In genomic region chr6:133875906-133876462, GRCm38 (mm10) we compare ENCODE assay signal across 9 mouse cellular contexts. TPM values are rescaled to one million over a fixed set of nuclear protein-coding genes. Genes with fewer than 3 reads are reported as not detected.
DNase-seq lines count a peak whose midpoint lies in the region; ATAC-seq and TF ChIP-seq lines count a peak whose summit lies in the region.
"Had no signal": no experiment of that assay in that cellular context is flagged by ENCODE, and none has a peak within 500 bp of the region (broad histone marks: within the 10 kb centered on the region; RNA-seq: fewer than 3 reads in every experiment).

No protein-coding gene starts in this region.

- no peaks in the 10 kb centered on the region for H3K4me1 ChIP-seq in heart, postnatal 0 days (ENCODE audit: control insufficient read depth, insufficient read depth)
- no peaks in the 10 kb centered on the region for H3K4me1 ChIP-seq in heart, embryonic 12.5 days (replicated peaks)
- peaks cover 0 to 2% of the 10 kb centered on the region in 2 experiments; a peak in 1 of 4 replicates for H3K4me1 ChIP-seq in CH12.LX (ENCODE audit: control insufficient read depth in 1 of 2, insufficient read depth in 2 of 2)
- H3K4me1 ChIP-seq in neural tube, embryonic 12.5 days, result no peaks in the 10 kb centered on the region
- H3K4me1 ChIP-seq: lung, embryonic 15.5 days had no signal

- H3K4me2 ChIP-seq in heart, postnatal 0 days (ENCODE audit: low read depth, low read length), result no peak overlapping the region
- H3K4me2 ChIP-seq in heart, embryonic 12.5 days, result no peak overlapping the region
- peak overlapping the region; percentile 74; the same call in 1 of the 2 replicates for H3K4me2 ChIP-seq in CH12.LX (ENCODE audit: insufficient read depth, low read depth, poor library complexity, severe bottlenecking)
- no peak overlapping the region for H3K4me2 ChIP-seq in neural tube, embryonic 12.5 days (replicated peaks)
- H3K4me2 ChIP-seq: lung, embryonic 15.5 days had no signal

- H3K27ac ChIP-seq in heart, postnatal 0 days (ENCODE audit: low read depth), result no peak overlapping the region
- no peak overlapping the region for H3K27ac ChIP-seq in heart, embryonic 12.5 days (ENCODE audit: poor library complexity, severe bottlenecking)
- H3K27ac ChIP-seq in CH12.LX (ENCODE audit: insufficient read depth, low read depth), result no peak overlapping the region
- H3K27ac ChIP-seq in neural tube, embryonic 12.5 days, result no peak overlapping the region
- H3K27ac ChIP-seq: lung, embryonic 15.5 days had no signal

- in situ Hi-C loops in CH12.LX (cut with MboI; ENCODE audit: low pct_ligation_motif_present, low pct_unique_long_range_greater_than_20kb, low sequenced_read_pairs), result no loop called here

- no peaks in the 10 kb centered on the region for H3K9me3 ChIP-seq in heart, postnatal 0 days (replicated peaks; ENCODE audit: control insufficient read depth, low read length)
- no peaks in the 10 kb centered on the region for H3K9me3 ChIP-seq in heart, embryonic 12.5 days (replicated peaks)
- H3K9me3 ChIP-seq in CH12.LX (replicated peaks; ENCODE audit: low read length), result no peaks in the 10 kb centered on the region
- no peaks in the 10 kb centered on the region for H3K9me3 ChIP-seq in neural tube, embryonic 12.5 days
- H3K9me3 ChIP-seq: lung, embryonic 15.5 days had no signal

- TF ChIP-seq EP300 in heart, postnatal 0 days (IDR thresholded peaks at IDR 0.05; ENCODE audit: low read depth), result no peak
- no peak for TF ChIP-seq EP300 in CH12.LX (IDR thresholded peaks at IDR 0.05; ENCODE audit: low read length)

- no peak for ATAC-seq in heart, postnatal 0 days (ENCODE audit: insufficient read depth, low read depth)
- no peak for ATAC-seq in heart, embryonic 12.5 days (ENCODE audit: insufficient number of reproducible peaks, low FRiP score)
- peak; percentile 36; the same call in 1 of the 2 replicates for ATAC-seq in neural tube, embryonic 12.5 days (ENCODE audit: low FRiP score, low read depth)
- ATAC-seq in erythroid progenitor cell, adult 5-6 weeks (replicated peaks; ENCODE audit: low FRiP score, poor library complexity, severe bottlenecking), result no peak

- no peaks in the 10 kb centered on the region for H3K36me3 ChIP-seq in heart, postnatal 0 days (replicated peaks; ENCODE audit: control insufficient read depth, insufficient read depth, low read length)
- no peaks in the 10 kb centered on the region for H3K36me3 ChIP-seq in heart, embryonic 12.5 days
- H3K36me3 ChIP-seq in CH12.LX (replicated peaks in 1 of 2; ENCODE audit: control insufficient read depth in 1 of 2, insufficient read depth in 1 of 2, low read length in 1 of 2), result no peaks in the 10 kb centered on the region
- no peaks in the 10 kb centered on the region for H3K36me3 ChIP-seq in neural tube, embryonic 12.5 days
- H3K36me3 ChIP-seq: lung, embryonic 15.5 days had no signal

- intact Hi-C loops in left cerebral cortex, postnatal 4 days (cut with DNase I), result no loop called here

- dilution Hi-C loops in CH12.LX (cut with MboI; ENCODE audit: extremely low pct_ligation_motif_present, extremely low pct_unique_long_range_greater_than_20kb, low sequenced_read_pairs), result no loop called here

- peak; percentile 87 for TF ChIP-seq RAD21 in CH12.LX (IDR thresholded peaks at IDR 0.05; ENCODE audit: low read depth, low read length)

- H3K79me2 ChIP-seq in CH12.LX (replicated peaks; ENCODE audit: control insufficient read depth, extremely low read depth, insufficient read depth, poor library complexity, severe bottlenecking), result no peaks in the 10 kb centered on the region

- H3K27me3 ChIP-seq in heart, postnatal 0 days (ENCODE audit: control insufficient read depth, insufficient read depth, low read length), result no peaks in the 10 kb centered on the region
- H3K27me3 ChIP-seq in heart, embryonic 12.5 days (replicated peaks), result no peaks in the 10 kb centered on the region; the same call in 1 of the 2 replicates
- H3K27me3 ChIP-seq in CH12.LX (replicated peaks), result peaks cover 46% of the 10 kb centered on the region
- H3K27me3 ChIP-seq in neural tube, embryonic 12.5 days (replicated peaks), result no peaks in the 10 kb centered on the region
- H3K27me3 ChIP-seq: lung, embryonic 15.5 days had no signal

- no peak overlapping the region for H3K9ac ChIP-seq in heart, postnatal 0 days (replicated peaks; ENCODE audit: low read depth, low read length)
- H3K9ac ChIP-seq in heart, embryonic 12.5 days, result no peak overlapping the region
- no peak overlapping the region for H3K9ac ChIP-seq in CH12.LX (ENCODE audit: insufficient read depth, low read depth)
- H3K9ac ChIP-seq in neural tube, embryonic 12.5 days, result no peak overlapping the region
- H3K9ac ChIP-seq: lung, embryonic 15.5 days had no signal

- TF ChIP-seq POLR2A in CH12.LX (IDR thresholded peaks at IDR 0.05; ENCODE audit: low read depth, low read length), result no peak

- no peak overlapping the region for H3K4me3 ChIP-seq in heart, postnatal 0 days (ENCODE audit: low read depth, low read length)
- no peak overlapping the region for H3K4me3 ChIP-seq in heart, embryonic 12.5 days
- H3K4me3 ChIP-seq in CH12.LX (replicated peaks in 1 of 3; ENCODE audit: low read depth in 2 of 3, low read length in 2 of 3, poor library complexity in 1 of 3), result peak overlapping the region in 1 of 3 experiments; percentile 28
- H3K4me3 ChIP-seq in neural tube, embryonic 12.5 days, result no peak overlapping the region
- H3K4me3 ChIP-seq: lung, embryonic 15.5 days had no signal

- TF ChIP-seq CTCF in heart, postnatal 0 days (IDR thresholded peaks at IDR 0.05; ENCODE audit: low read depth), result peak; percentile 65
- peak; percentile 27 to 77 for TF ChIP-seq CTCF in CH12.LX (conservative IDR thresholded peaks at IDR 0.05 in 1 of 2, IDR thresholded peaks at IDR 0.05 in 1 of 2; ENCODE audit: low read depth in 2 of 2, low read length in 2 of 2)

- 22% methylated on average over 12 of the region's 12 CpGs for WGBS in heart, postnatal 0 days
- 28% methylated on average over 12 of the region's 12 CpGs for WGBS in heart, embryonic 12.5 days
- WGBS in neural tube, embryonic 12.5 days, result 34% methylated on average over 12 of the region's 12 CpGs

- DNase-seq in heart, postnatal 0 days (ENCODE audit: low spot score), result peak; percentile 8
- peak; percentile 52 for DNase-seq in CH12.LX (ENCODE audit: extremely low read depth)
- peak; percentile 22 for DNase-seq in c-Kit-positive CD71-positive TER-119-negative erythroid progenitor cells, embryonic 14.5 days (ENCODE audit: low read depth)
- peak; percentile 40 for DNase-seq in heart, postnatal 4 days
- peak; percentile 18 for DNase-seq in left cerebral cortex, postnatal 4 days

TF ChIP-seq in CH12.LX, 34 proteins besides CTCF, POLR2A, EP300 and RAD21:
- TF ChIP-seq SMC3 (IDR thresholded peaks at IDR 0.05; ENCODE audit: low read depth, low read length) (peak; percentile 53), JUND (conservative IDR thresholded peaks at IDR 0.05; ENCODE audit: low read depth, low read length) (no peak)
TF ChIP-seq in CH12.LX: peak in this region for 1.

RNA-seq across cellular contexts. Expression of gene Kap, which starts 22.4 kb away (rescaled TPM):
- total RNA-seq in heart, postnatal 0 days (2014; rRNA removed; ENCODE audit: low replicate concordance), result not detected in 2 replicates
- polyA plus RNA-seq in heart, postnatal 0 days (2015; fragmentation: Nextera tagmentation; extraction: Ambion mirVana), result not detected in 2 replicates
- not detected in 2 replicates for polyA plus RNA-seq in heart, embryonic 12.5 days (2016; fragmentation: Nextera tagmentation; extraction: Ambion mirVana)
- total RNA-seq in CH12.LX (2012; rRNA removed), result not detected in 2 replicates
- total RNA-seq in CH12.LX (2014; rRNA removed), result not detected in 2 replicates
- polyA plus RNA-seq in CH12.LX (2012; ENCODE audit: insufficient read length, low read depth), result not detected in 2 replicates
- not detected for total RNA-seq in heart, postnatal 4 days (2021)
- not detected for total RNA-seq in left cerebral cortex, postnatal 4 days (2021)
- not detected in 2 replicates for polyA plus RNA-seq in neural tube, embryonic 12.5 days (2016; fragmentation: Nextera tagmentation; extraction: Ambion mirVana)
- not detected in 2 replicates for total RNA-seq in erythroid progenitor cell, adult 5-6 weeks (2015; ENCODE audit: low replicate concordance)
- not detected in 2 replicates for total RNA-seq in erythroid progenitor cell, adult 5-6 weeks (2017; ENCODE audit: low replicate concordance)
- polyA plus RNA-seq: lung, embryonic 15.5 days had no signal
